Mouse (Mus musculus): ENCODE measurements at regions not wholly inside any gene's neighbourhood (a gene's known extent, or its start where the extent isn't known, plus 50 kb on each side); places are given as distances from the start of the nearest gene placed in this dataset.
A peak's percentile ranks its signal among the peaks of the same experiment; 100 is the strongest.

DNA sequence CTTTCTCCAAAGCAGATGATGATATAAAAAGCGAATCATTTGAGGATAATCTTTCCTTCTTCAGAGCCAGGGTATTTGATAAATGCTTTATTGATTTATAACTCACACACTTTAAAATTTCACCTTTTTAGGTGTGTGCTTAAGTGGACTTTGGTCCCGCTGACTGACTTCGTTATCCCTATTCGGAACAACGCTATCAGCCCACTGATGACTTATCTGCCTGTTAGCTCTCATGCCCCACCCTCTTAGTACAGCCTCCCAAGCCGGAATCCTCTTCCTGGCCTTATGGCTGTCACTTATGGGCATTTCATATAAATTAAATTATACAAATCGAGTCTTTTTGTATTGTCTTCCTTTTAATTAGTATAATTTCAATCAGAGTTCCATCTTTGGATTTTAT is 510.4 kb downstream of the Tshz3 start:
- DNase-seq = no peak
- intact Hi-C loops (cut with DNase I) = no loop called here

DNA sequence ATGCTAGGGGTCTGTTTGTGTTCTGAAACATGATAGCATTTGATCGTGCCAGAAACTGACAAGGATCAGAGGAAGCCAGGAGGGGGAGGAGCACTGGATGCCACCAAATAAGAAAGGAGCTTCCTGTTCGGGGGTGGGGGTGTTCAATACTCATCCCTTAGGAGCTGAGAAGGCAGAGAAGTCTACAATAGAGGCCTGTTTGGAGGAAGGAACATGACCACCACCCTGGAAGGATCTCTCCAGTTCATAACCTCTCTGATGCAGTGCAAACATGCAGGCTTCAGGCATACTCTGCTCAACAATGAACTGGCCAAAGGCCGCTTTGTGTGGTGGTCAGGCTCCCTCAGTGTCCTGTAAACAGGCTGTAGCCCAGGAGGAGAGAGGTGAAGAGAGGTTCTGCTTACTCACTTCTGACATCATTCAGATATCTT is 515.8 kb downstream of the Tshz3 start:
- DNase-seq = no peak
- intact Hi-C loops (cut with DNase I) = no loop called here

DNA sequence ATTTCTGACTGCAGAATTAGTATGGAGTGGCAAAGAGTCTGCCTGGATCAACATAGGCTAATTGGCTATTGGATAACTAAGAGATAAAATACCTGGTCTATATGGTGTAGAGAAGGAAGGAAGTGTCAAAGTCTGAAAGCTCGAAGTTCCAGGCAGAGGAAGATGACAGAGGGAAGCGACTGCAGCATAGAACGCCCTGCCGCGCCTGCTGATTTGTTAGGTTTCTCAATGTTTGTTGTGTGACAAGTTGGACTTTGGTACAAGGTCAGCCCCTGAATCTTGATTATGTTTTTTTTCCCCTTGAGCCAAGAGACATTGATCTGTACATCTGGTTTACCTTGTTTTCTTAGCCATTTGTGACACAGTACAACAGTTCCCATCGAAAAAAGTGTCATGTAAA is 517.6 kb downstream of the Tshz3 start:
- intact Hi-C loops (cut with DNase I) = no loop called here
- DNase-seq = no peak

DNA sequence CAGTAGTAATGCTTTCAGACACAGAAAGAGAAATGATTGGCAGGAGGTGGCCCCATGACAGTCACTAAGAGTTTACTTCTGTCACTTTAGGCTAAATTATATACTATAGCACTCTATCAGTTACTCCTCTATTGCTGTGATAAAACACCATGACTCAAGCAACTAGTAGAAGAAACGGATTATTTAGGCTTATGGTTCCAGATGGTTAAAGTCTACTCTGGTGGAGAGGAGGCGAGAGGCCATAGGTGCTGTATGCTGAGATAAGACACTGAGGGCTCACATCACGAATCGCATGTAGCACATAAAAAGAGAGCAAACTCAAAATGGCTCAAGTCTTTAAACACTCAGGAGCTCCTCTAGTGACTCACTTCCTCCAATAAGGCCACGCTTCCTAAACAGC is 522.6 kb downstream of the Tshz3 start:
- DNase-seq = no peak
- intact Hi-C loops (cut with DNase I) = no loop called here

DNA sequence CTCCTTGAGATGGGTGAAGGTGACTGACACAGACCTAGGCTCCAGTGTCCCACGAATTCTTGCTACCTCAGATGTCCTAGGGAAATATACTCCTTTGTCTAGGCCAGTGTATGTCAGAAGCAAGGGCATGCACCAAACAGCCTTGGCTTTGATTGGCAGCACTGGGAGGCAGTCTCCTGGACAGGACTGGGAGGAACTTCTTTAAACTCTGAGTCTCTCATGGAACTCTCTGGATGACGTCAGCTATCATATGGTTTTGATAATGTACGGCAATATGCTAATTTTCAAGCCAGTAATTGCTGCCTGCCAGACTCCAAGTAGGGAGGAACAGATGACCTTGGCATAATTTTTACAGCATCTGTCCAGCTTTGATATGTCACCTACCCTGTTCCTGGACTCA is 528.5 kb downstream of the Tshz3 start:
- intact Hi-C loops (cut with DNase I) = no loop called here
- DNase-seq = no peak

DNA sequence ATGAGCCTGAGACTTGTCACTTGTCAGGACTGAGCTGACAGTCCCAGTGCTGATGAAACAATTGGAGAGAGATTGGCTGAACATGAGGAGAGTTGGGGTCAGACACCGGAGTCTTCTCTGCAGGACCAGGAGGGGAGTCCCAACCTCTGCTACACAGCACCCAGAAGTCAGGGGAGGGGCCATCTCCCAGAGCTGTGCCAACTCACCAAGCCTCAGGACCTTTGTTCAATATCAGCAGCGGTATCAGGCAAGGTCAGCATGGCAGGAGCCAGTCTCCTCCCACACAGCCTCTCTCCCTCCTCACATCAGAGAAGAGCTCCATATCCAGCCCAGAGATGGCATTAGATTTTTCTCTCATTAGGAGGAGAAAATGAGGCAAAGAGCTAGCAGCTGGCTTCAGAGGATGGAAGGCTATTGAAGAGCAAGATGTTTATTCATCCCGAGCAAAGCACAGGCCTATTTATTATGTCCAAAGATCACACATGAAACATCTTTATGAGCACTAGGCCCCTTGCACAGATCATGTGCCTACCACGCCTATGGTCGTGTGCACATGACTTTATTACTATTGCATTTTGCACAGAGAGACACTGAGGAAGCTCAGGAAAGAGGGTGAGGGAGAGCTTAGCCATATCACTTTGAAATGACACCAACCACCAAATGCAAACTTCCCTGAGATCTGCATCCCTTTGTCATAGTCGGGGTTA is 532.9 kb downstream of the Tshz3 start:
- DNase-seq = no peak
- intact Hi-C loops (cut with DNase I) = no loop called here

DNA sequence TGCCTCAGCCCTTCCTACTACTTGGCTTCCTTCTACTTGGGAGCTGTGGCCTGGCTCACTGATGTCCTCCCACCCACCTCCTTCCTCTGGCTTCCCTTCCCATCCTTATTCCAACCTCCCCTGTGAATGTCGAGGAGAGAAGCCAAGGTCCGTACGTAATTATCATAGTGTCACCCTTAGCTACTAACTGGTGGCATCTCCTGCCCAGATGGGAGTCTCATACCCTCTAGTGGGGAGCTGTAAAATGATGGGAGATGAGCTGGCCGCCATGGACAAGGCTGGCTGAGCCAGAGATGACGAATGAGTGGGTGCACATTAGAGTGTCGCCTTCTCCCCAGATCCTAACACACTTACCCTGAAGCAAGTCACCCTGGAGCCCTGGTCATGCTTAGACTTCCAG is 532.6 kb downstream of the Zfp536 start:
- no peak for DNase-seq
- intact Hi-C loops (cut with DNase I) = no loop called here

DNA sequence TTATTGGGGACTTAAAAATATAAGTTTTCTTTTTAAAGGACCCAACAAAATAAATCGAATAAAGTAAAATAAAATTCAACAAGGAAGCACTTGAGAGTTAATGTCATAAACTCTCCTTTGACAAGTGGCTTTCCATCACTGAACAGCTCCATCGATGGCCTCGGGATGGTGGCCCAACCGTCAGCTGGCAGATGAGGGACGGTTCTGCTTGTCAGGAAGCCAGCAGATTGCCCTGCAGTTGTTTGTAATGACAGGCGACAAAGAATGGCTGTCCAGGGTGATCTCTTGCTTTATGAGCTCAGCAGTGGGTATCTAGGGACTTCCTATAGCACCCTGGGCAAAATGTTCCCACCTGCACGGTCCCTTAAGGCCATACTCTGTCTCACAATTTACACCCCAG is 531.7 kb downstream of the Zfp536 start:
- no peak for DNase-seq
- intact Hi-C loops (cut with DNase I) = no loop called here

DNA sequence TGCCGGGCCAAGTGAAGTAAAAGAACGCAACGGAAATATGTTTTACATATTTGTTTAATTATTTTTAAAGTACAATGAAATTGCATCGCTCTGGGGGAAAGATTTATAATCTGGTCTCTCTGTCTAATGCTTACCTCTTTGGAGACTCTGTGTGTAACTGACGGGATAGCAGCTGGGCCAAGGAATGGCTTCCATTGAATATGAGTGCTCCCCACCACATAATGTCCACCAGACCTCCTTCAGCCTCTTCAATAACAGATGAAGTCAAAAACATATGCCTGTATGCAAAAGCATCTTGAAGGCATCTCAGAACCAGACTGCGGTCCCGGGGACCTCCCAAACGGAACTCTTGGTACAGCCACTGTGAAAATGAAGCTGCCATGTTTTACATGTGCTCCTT is 531.0 kb downstream of the Zfp536 start:
- intact Hi-C loops (cut with DNase I) = no loop called here
- no peak for DNase-seq

DNA sequence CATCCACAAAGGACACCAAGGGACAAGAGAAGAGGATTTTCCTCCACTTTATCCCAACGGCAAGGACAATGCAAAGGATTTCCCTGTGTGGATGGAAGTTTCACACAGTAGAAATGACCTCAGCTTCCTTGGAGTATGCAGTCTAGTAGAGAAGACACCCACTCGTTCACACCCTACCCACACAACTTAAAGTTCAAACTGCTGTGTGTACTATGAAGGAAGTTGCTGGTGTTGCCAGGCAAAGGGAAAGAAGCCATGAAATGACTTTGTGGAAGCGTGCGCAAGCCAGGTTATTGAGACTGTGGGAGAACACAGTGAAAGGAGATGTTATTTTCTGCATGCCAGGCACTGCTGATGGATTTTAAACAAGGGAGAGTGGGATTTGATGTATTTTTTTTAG is 527.3 kb downstream of the Zfp536 start:
- no peak for DNase-seq
- intact Hi-C loops (cut with DNase I) = no loop called here

DNA sequence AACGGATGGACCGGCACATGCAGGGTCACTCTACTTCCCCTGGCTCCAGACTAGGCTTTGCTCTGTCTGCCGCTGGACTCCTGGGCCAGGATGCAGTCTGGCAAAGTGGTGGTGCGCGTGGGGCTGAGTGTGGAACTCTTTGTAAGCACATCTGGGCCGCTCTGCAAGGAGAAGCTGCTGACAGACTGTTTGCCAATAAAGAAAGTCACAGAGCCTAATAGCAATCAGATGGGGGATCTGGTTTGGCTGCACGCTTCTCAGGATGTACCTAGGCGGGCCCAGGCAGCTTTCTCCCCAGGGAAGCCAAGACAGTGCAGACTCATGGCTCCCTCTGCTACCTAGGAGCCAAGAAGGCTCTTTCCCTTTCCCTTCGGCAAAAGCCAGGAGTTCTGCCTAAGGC is 519.0 kb downstream of the Zfp536 start:
- no peak for DNase-seq
- intact Hi-C loops (cut with DNase I) = no loop called here

DNA sequence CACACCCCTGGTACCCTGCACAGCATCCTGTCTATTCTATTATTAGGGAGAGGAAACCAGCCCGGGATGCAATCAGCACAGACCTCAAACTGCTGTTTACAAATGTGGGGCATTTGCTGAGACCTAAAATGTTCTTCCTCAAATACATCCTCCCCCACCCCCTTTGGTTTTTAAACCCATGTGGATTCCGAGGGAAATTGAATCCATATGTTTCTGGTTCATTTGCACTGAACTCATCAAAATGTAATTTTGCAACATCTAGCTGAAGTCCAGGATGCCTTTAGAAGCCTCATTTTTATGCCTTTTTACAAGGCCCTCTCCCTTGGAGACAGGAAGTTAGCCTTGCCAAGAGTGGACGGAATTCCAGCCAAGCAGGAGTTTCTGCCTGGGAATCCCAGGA is 517.6 kb downstream of the Zfp536 start:
- intact Hi-C loops (cut with DNase I) = no loop called here

DNA sequence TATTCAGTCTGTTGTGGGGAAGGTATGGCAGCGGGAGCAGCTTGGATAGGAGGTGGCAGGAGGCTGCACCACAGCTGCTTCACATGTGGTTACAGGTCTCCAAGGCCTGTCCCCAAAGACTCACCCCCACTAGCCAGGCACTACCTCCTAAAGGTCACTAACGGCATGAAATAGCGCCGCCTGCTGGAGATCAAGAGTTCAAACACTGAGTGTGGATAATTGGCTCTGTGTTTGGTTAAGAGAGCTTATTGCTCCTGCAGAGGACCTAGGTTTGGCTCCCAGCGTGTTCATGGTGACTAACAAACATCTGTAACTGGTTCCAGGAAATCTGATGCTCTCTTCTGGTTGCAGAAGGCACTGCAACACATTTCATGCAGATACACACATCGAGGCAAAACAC is 514.1 kb downstream of the Zfp536 start:
- DNase-seq = peak in 1 of 2 experiments; percentile 3
- intact Hi-C loops (cut with DNase I) = no loop called here

More for the DNA sequence above, 517.6 kb downstream of the Zfp536 start:
- DNase-seq = peak in 1 of 2 experiments; percentile 3

DNA sequence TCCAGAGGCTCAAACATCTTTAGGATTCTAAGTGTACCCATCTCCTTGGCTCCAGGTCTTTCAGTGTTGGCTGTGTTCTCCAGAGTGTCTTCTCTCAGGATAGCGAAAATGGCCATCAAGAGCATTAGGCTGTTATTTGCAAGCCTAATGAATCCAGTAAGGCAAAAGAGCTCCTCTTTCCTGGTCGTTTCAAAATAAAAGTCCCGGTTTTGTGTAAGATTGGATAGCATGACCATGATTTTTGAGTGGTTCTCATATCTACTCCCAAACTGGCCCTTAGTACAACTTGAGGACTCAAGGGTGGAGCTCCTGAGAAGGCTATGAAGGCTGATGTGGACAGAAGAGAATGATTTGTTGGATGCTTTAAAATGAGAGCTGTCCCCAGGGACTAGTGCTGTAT is 510.6 kb downstream of the Zfp536 start:
- intact Hi-C loops (cut with DNase I) = no loop called here
- DNase-seq = no peak

DNA sequence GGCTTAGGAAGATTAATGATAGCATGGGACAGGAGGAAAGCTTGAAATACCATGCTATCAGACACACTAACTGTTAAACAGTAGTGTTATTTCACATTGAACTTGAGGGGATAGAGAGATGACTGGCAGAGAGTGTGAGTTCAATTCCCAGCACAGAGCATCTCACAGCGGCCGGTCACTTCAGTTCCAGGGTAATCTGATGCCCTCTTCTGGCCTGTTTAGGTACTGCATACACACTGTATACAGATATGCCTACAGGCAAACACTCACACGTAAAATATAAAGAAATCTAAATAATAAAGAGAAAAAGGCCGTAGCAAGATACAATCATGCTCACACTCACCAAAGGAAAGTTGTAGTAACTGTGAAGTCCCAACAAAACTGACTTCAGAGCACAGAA is 506.0 kb downstream of the Zfp536 start:
- intact Hi-C loops (cut with DNase I) = no loop called here
- DNase-seq = no peak

DNA sequence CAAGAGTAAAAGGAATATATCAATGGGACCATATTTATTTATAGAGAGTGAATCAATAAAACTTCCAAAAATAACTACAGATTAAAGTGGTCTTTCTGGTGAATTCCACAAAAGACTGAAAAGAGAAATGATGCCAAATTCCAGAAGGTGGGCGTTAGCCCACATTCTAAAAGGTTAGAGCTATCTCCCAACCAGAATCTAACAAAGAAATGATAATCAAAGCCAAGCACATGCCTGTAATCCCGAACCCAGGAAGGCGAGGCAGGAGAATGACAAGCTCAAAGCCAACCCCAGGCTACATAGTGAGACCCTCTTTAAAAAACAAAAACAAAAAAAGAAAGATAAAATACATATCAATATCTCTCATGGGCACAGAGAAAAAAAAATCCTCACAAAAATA is 502.6 kb downstream of the Zfp536 start:
- intact Hi-C loops (cut with DNase I) = no loop called here
- no peak for DNase-seq

DNA sequence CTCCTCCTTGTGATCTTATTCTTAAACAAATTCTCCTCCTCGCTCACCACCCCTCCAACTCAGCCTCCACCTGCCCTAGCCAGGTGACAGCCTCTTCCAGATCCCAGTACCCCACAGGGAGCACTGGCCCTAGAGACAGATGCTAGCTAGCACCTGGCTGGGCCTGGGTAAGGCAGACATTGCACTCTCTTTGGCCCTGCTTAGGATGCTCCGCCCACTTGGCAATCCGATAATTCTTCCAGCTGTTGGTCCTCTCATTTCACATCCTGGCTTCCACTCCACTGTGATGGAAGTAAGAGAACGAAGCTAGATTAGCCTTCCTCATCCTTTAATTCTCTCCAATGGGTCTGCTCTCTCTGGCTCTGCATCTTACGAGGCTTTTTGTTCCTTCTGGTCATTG is 483.4 kb downstream of the Zfp536 start:
- intact Hi-C loops (cut with DNase I) = no loop called here
- DNase-seq = peak; percentile 40 to 44

DNA sequence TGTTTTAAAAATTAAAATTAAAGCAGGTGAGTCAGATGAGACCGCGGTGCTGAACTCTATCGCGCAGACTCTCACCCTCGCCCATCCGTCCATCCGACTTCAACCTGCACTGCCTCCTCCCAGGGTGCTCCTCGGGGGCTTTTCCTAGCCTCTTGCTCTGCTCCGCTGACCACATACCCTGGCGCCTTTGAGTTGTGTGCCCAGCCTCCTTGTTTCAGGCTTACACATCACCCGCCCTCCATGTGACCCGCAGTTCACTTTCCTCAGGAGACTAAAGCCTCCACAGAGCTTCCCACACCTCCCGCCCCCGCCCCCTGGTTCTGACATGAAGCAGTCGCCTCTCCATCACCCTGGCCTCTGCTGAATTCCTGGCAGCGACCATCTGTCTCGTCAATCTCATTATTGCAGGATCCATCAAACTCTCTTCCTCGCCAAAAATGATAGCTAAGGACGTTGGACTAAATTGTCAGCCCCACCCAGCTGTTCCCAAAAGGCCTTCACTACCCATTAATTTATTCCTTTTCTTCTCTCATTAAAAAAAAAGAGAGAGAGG is 482.9 kb downstream of the Zfp536 start:
- DNase-seq = no peak
- intact Hi-C loops (cut with DNase I) = no loop called here

DNA sequence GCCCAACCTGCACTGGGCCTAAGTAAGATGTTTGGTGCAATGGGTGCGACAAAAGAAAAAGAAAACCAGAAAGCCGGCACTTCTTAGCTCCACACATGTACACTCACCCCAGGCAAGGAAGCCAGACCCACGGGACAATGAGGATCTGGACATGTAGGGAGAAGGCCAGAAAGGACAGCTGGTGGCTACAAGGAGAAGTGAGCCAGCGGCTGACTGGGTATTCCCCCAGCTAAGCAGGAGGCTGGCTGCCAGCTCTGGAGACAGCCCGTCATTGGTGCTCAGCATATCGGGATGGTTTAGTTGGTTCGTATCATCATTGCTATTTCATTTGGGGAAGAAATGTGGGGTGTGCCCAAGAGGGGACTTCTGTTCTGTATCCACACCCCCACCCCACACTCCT is 481.7 kb downstream of the Zfp536 start:
- peak; percentile 54 to 71 for DNase-seq
- intact Hi-C loops (cut with DNase I) = no loop called here

DNA sequence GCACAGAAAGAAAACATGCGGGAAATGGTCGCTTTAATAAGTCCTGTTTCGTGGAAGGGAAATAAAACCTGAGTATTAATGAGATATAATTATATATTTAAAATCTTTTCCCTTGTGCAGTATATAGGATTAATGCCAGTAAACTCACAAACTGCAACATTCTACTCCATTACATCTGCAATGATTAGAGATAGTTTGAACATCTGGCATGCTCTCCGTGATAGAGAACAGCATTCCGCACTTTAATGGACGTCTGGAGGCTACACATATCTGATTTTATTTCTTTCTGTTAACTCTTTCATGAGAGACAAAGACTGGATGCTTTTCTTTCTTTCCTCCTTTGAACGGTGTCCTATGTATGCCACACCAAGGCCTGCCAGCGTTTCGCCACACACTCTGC is 480.9 kb downstream of the Zfp536 start:
- DNase-seq = no peak
- intact Hi-C loops (cut with DNase I) = no loop called here

DNA sequence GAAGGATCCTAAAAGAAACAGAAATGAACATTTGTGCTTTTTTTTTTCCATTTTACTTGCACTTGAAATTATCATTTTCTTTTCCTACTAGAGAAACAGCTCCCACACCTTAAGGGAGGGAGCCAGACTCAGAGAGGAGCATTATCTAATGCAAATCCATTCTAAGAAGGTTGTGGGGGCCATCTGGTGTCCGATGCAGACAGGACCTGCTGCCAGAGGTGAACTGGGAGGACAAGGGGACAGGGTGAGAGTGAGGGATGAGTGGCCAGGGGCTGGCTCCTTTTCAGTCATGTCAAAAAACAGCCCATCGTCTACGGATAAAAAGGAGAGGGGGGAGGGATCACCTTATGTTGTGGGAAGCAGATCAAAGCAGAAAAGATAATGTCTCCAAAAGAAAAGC is 474.6 kb downstream of the Zfp536 start:
- intact Hi-C loops (cut with DNase I) = no loop called here
- no peak for DNase-seq

DNA sequence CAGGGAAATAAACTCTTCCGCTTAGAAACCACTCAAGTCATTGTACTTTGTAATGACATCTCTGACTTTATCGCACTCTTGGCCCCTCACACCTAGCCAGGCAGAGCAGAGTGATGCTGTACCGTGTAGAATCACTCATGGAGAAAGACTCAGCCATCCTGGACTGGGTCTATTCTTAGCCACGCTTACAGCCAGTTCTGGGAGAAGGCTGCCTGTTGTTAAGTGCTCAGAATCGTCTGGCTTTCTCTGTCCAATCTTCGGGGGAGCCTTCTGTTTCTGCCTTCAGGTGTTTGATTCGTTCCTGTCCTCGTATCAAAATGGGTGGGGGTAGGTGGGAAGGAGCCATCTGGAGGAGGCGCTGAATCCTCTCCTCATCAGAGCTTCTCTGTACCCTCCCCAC is 468.0 kb downstream of the Zfp536 start:
- intact Hi-C loops (cut with DNase I) = no loop called here
- no peak for DNase-seq

DNA sequence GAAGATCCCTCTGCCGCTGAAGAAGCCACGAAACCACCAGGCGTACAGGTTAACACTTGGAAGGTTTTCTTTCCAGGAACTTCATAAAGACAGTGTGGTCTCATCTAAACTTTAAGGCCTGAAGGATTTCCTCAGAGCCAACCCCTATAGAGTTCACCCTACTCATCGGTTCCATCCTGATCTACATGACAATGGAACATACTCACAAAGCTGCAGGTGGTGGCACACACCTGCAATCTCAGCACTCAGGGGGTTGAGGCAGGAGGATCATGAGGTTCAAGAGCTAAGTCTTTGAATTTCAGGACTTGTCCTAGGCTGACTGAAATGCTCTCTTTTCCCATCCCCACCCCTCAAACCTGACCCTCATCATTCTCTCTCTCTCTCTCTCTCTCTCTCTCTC is 466.2 kb downstream of the Zfp536 start:
- no peak for DNase-seq
- intact Hi-C loops (cut with DNase I) = no loop called here

All from heart, postnatal 14 days (tissue).